Mouse (Mus musculus) heart, embryonic 10.5 days (tissue): Measurements from ENCODE around the gene Zfp169. TPM values are rescaled to one million over a fixed set of nuclear protein-coding genes. Genes with fewer than 3 reads are reported as not detected.

Experiments used
- DNase-seq: peaks from one replicate; pipeline ENCODE4 v3.0.0-alpha.2; 2017; ENCODE audit warnings: low spot score
- H3K27ac ChIP-seq: fragments of 300-500 bp; sonication (generic); 2 replicates; pipeline ENCODE4 v1.5.1; 2016; ENCODE audit warnings: mild to moderate bottlenecking
- H3K27me3 ChIP-seq: fragments of 300-500 bp; sonication (generic); 2 replicates; pipeline ENCODE4 v1.6.1; 2016; ENCODE audit warnings: mild to moderate bottlenecking; ENCODE audit not compliant: poor library complexity, insufficient read depth, severe bottlenecking
- H3K36me3 ChIP-seq: fragments of 300-500 bp; sonication (generic); 2 replicates; pipeline ENCODE4 v1.6.1; 2016; ENCODE audit warnings: mild to moderate bottlenecking, moderate library complexity
- H3K4me1 ChIP-seq: fragments of 300-500 bp; sonication (generic); 2 replicates; pipeline ENCODE4 v1.6.1; 2016; ENCODE audit warnings: mild to moderate bottlenecking
- H3K4me3 ChIP-seq: fragments of 300-500 bp; sonication (generic); 2 replicates; pipeline ENCODE4 v1.5.1; 2016; ENCODE audit warnings: mild to moderate bottlenecking, moderate library complexity
- H3K9me3 ChIP-seq: fragments of 300-500 bp; sonication (generic); 2 replicates; pipeline ENCODE4 v1.6.1; 2016; ENCODE audit warnings: mild to moderate bottlenecking, moderate library complexity
- WGBS: fragments of 180-500 bp; shearing (Covaris S2); methylation state at CpG from one replicate; pipeline ENCODE4 v1.1.7; 2016; 5-methylcytosine and 5-hydroxymethylcytosine counted together
- polyA plus RNA-seq: library from polyadenylated mRNA; unstranded; fragments of >200 nt; fragmentation: Nextera tagmentation; extraction: Ambion mirVana; gene quantifications from 2 replicates; pipeline ENCODE4 v1.2.1, GENCODE M21; 2016

The Zfp169 gene
- polyA plus RNA-seq = 2.7 and 3.6 TPM in 2 replicates

DNA sequence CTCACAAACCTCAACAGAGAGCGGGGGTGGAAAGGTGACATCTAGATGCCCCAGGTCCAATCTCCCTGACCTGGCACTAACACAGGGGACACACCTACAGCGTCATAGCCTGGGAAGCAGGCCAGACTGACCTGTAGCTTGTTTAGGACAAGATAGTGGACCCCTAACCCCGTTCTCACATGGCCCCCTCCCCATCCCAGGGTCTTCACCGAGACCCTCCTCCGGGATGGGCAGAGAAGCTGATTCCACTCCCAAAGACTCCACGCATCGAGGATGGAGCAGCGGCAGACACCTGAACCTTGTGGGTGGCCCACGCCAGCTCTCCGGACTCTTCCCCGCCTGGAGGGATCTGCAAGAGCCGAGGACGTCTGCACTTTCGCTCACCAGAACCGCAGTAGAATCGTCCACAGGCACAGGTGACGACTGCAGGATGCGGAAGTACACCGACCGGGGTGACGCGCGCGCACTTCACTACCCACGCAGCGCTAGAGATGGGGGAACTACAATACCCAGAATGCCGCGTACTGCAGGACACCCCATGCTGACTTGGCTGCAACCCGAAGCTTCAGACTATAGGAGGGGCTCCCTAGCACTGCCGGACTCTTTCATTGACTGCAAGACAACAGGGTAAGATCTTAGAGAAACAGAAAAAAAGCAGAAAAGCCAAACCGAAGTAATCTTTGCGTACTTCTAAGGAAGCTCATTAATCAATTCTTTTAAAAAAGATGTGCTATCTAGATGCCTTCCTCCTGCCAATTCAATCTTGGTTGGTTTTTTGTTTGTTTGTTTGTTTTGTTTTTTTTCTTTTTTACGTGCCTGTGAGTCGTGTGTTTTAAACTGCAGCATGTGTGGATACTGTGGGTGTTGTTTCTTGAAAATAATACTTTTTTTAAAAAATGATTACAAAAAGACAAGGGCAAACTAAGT, at the start of gene Zfp169, which contains the start of gene A830005F24Rik:
Gene Zfp169 (minus strand): TSS at position 449 of the 927 bp plus-strand sequence.
Gene A830005F24Rik (plus strand): TSS at position 568 of the 927 bp plus-strand sequence.
- 3% methylated on average over 34 of the region's 34 CpGs for WGBS
- peak within 1 kb of the TSS; percentile 91 for H3K27ac ChIP-seq
- H3K27me3 ChIP-seq = no peaks in the 10 kb centered on the region
- H3K4me1 ChIP-seq = peaks cover 7% of the 10 kb centered on the region
- peak; percentile 96 for DNase-seq
- H3K9me3 ChIP-seq = no peaks in the 10 kb centered on the region; the same call in 1 of the 2 replicates
- no peaks in the 10 kb centered on the region for H3K36me3 ChIP-seq
- peak within 1 kb of the TSS; percentile 92 for H3K4me3 ChIP-seq

DNA sequence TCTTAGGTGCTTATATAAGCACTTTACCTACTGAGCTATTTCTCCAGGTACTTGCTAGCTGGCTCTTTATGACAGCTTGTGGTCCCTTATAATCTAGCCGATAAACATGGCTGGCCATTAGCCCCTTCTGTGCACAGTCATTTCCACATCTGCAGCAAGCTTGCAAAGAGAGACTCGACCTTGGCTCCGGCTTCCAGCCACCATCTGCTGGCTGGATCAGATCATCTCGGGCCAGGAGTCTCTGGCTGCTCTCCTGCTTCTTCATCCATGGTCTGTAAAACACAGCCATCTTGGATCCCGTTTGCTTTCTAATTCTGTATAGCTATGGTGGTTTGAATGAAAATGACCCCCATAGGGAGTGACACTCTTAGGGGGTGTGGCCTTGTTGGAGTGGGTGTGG, 49.1 kb upstream of the Zfp169 start:
- Histone ChIP-seq H3K9me3 (no peaks in the 10 kb centered on the region), H3K27ac (no peak overlapping the region), H3K27me3 (no peaks in the 10 kb centered on the region), H3K4me1 (peaks cover 10% of the 10 kb centered on the region), H3K4me3 (no peak overlapping the region), H3K36me3 (no peaks in the 10 kb centered on the region)
- WGBS = 82% methylated on average over 5 of the region's 5 CpGs
- DNase-seq = no peak

DNA sequence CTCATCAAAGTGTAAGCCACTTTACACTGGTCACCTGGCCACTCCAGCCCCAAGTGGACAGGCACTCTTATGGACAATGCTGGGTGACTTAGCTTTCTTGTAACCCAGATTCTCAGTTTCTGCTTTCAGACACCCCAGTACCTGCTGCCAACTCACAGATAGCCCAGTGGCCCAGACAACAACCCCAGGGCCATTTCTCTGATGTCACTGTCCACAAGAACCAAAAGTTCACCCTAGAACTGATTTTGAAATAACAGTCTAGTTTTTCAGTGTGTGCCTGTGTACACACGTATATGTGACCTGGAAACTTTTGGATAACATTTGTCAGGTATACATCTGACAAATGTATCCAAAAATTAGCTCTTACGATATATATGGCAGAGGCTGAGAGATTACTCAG, 48.2 kb upstream of the Zfp169 start:
- 78% methylated on average over 2 of the region's 2 CpGs for WGBS
- Histone ChIP-seq H3K36me3 (no peaks in the 10 kb centered on the region), H3K4me3 (no peak overlapping the region), H3K27ac (no peak overlapping the region), H3K27me3 (no peaks in the 10 kb centered on the region), H3K4me1 (peaks cover 10% of the 10 kb centered on the region), H3K9me3 (no peaks in the 10 kb centered on the region)
- no peak for DNase-seq

DNA sequence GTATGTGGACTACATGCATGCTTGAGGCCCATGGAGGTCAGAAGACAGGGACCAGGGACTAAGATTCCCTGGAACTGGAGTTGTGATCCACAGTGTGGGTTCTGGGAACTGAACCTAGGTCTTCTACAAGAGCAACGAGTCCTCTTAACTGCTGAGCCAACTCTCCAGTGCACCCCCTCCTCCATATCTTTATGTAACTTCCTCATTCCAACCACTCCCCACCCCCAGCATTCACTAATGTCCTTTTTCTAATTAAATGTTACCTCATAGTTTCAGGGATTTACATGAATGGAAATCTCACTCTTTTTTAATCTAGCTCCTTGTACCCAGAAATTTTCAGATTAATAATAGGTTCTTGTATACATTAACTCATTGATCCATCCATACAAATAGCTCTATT, 42.7 kb upstream of the Zfp169 start:
- 70% methylated on average over 1 of the region's 1 CpGs for WGBS
- Histone ChIP-seq H3K4me3 (no peak overlapping the region), H3K27me3 (no peaks in the 10 kb centered on the region)

DNA sequence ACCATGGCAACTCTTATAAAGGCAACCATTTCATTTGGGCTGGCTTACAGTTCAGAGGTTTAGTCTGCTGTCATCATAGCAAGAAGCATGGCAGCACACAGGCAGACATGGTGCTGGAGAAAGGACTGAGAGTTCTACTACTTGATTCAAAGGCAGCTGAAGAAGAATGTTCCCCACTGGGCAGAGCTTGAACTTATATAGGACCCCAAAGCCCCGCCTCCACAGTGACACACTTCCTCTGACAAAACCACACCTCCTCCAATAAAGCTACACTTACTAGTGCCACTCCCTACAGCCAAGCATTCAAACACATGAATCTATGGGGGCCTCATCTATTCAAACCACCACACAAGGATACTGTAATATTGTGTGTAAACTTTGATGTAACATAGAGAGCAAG, 41.3 kb upstream of the Zfp169 start:
- Histone ChIP-seq H3K27ac (no peak overlapping the region), H3K4me1 (peaks cover 17% of the 10 kb centered on the region), H3K27me3 (no peaks in the 10 kb centered on the region), H3K9me3 (no peaks in the 10 kb centered on the region), H3K36me3 (no peaks in the 10 kb centered on the region), H3K4me3 (no peak overlapping the region)
- no peak for DNase-seq
- WGBS = 85% methylated on average over 1 of the region's 1 CpGs

More for the DNA sequence above, 42.7 kb upstream of the Zfp169 start:
- Histone ChIP-seq H3K9me3 (no peaks in the 10 kb centered on the region), H3K27ac (no peak overlapping the region), H3K4me1 (peaks cover 15% of the 10 kb centered on the region), H3K36me3 (no peaks in the 10 kb centered on the region)
- no peak for DNase-seq

DNA sequence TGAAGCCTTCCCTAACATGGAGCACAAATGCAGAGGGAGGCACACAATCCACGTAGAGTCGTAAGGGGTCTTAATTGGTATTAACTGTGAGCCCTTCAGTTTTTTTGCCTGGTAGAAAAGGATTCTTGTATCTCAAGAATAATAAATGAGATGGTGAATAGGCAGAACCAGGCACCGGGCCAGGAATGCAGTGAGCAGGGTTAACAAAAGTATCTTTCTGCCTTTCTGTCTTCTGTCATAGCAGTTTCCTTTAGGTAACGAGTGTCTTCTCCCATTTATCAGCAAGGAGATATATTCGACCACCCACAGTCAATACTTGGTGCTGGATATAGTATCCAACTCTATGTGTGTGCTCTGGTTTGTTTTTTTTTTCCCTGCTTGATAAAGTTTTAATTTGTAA, 40.3 kb upstream of the Zfp169 start:
- no peak overlapping the region for H3K4me3 ChIP-seq
- no peak for DNase-seq
- peaks cover 20% of the 10 kb centered on the region for H3K4me1 ChIP-seq
- H3K27ac ChIP-seq = no peak overlapping the region
- H3K9me3 ChIP-seq = no peaks in the 10 kb centered on the region
- H3K36me3 ChIP-seq = no peaks in the 10 kb centered on the region
- 59% methylated on average over 5 of the region's 5 CpGs for WGBS
- no peaks in the 10 kb centered on the region for H3K27me3 ChIP-seq

DNA sequence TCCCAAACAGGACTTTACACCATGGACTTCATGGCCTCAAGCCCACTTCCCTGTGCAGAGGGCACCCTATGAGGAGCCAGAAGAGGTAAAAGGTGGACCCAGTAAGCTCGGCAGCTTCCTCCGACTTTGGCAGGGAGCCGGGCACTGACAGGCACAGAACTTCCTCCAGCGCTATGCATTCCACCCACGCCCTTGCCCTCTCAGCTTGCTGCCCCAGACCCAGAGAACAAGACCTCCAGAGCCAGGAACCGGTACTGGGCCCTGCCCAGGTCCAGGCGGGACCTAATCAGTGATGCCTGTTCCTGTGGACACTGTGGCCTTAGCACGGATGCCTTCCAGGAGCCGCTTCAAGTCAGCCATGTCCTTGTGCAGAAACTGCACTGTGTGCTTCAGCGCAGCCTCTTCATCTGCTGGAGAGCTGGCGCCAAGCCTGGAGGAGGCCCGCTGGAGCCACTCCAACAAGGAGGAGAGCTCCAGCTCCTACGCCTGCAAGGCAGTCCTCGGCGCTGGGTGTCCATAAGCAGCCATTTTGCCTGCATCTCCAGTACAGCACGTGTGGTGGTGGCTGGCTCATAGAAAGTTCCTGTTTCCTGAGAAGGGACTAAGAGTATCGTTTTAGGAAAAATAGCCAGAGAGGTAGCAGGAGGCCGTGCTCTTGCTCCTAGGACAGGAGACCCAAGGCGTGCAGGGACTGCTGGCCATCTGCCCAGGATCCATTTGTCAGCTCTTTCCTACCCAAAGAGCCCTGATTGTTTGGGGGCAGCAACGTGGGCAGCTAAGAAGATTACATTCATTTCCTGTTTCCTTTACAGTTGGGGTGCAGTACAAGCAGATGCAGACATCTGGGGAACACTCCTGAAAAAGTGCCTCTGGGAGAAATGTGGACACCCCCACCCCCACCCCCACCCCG, 39.2 kb upstream of the Zfp169 start:
- Histone ChIP-seq H3K27me3 (no peaks in the 10 kb centered on the region), H3K4me3 (no peak overlapping the region), H3K36me3 (no peaks in the 10 kb centered on the region), H3K9me3 (no peaks in the 10 kb centered on the region), H3K27ac (peak overlapping the region; percentile 78), H3K4me1 (peaks cover 20% of the 10 kb centered on the region)
- 66% methylated on average over 21 of the region's 21 CpGs for WGBS
- peak; percentile 79 for DNase-seq

DNA sequence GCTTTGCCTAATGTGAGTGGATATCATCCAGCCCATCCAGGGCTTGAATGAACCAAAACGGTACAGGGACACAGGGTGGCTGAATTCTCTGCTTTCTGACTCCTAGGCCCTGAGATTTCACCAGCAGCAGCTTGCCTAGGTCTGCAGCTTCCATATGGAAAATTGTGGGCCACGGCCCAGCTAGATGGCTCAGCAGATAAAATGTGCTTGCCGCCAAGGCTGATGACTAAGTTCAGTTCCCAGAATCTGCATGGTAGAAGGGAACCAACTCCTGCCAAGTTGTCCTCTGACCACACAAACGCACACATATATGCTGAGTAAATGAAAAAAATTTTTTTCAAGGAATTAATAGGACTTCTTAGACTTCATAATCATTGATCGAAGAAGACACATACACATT, 35.0 kb upstream of the Zfp169 start:
- H3K27me3 ChIP-seq = no peaks in the 10 kb centered on the region
- H3K4me1 ChIP-seq = peaks cover 36% of the 10 kb centered on the region
- no peaks in the 10 kb centered on the region for H3K36me3 ChIP-seq
- no peak overlapping the region for H3K27ac ChIP-seq
- 87% methylated on average over 5 of the region's 5 CpGs for WGBS
- H3K9me3 ChIP-seq = no peaks in the 10 kb centered on the region
- DNase-seq = no peak
- no peak overlapping the region for H3K4me3 ChIP-seq

DNA sequence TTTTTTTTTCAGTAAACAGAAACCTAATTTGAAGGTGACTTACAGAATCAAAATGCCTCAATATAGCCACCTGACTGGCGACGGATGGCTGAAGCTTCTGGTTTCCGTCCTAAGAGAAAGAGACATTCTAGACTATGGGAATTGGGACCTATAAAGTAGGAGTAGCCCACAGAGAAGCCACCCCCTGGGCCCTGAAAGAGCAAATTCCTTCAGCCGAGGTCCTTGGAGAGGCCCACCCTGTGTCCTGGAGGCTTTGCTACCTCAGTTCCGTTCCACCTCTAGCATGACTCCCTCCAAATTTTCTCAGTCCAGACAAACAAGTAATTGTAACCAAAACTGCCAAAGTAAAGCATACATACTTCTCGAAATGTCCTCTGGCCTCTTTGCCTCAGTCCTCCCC, 34.4 kb upstream of the Zfp169 start:
- no peak for DNase-seq
- Histone ChIP-seq H3K36me3 (no peaks in the 10 kb centered on the region), H3K27me3 (no peaks in the 10 kb centered on the region), H3K9me3 (no peaks in the 10 kb centered on the region), H3K4me3 (no peak overlapping the region), H3K4me1 (peaks cover 32% of the 10 kb centered on the region), H3K27ac (no peak overlapping the region)
- 95% methylated on average over 6 of the region's 6 CpGs for WGBS

DNA sequence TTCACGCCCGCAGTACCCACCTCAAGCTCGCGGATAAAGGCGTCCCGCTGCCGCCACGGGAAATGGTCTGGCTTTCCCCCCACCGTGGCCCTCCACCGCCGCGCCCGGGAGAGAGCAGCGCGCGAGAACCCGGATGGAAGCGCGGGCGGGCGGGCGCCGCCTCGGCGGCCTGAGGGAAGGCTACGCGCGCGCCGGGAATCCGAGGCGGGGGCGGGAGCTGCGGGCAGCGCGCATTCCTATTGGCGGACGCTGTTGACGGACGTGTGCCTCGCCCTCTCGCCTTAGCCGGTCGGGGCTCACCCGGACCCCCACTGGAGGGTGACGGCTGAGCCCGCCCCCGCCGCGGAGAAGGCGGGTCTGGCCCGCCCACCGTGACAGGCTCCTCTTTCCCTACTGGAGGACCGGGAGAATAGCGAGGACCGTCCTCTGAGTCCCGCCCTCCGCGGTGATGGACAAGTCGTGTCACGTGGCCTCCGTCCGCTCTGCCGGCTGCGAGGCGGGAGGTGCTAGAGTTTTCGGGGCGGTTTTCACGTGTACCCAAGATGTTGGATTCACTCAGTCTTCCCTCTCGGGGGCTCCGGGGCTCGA, 33.2 kb upstream of the Zfp169 start:
- H3K4me1 ChIP-seq = peaks cover 23% of the 10 kb centered on the region
- peak; percentile 100 for DNase-seq
- no peaks in the 10 kb centered on the region for H3K27me3 ChIP-seq
- under 1% methylated on average over 72 of the region's 72 CpGs for WGBS
- peak overlapping the region; percentile 92 for H3K4me3 ChIP-seq
- H3K27ac ChIP-seq = peak overlapping the region; percentile 100
- H3K36me3 ChIP-seq = no peaks in the 10 kb centered on the region
- no peaks in the 10 kb centered on the region for H3K9me3 ChIP-seq

DNA sequence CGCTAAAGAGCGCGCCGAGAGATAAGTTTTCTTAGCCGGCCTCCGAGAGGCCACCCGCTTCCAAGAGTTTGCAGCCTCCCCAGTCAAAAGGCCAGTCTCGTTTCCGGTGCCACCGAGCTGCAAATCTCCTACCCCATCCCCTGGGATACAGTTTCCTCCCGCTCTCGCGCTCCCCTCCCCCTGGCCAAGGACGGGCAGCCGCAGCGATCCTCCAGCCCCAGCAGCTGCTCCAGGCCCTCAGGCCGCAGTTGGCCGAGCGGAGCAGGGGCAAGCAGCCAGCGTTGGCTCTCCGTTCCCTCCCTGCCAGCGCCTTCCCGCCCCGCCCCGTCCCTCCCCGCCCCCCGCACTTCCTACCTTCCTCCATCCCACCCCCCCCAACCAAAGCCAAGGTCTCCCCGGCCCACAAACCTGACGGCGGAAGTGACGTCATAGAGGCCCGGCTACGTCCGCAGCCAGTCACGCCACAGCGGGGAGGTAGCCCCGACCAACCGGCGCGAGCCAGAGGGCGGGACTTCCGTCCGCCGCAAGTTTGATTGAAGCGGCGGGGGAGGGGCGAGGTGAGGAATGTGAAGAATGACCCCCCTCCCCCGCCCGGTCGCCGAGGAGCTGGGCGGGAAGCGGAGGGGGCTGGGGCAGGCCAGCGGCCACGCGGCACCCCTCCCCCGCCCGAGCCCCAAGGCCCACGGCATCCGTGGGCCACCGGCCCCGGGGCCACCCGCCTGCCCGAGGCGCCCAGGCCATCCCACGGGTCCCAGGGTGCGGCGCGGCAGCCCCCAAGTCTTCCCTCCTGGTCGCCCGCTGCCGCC, 32.4 kb upstream of the Zfp169 start:
- Histone ChIP-seq H3K4me3 (peak overlapping the region; percentile 92), H3K27me3 (no peaks in the 10 kb centered on the region), H3K36me3 (no peaks in the 10 kb centered on the region), H3K9me3 (no peaks in the 10 kb centered on the region), H3K27ac (peak overlapping the region; percentile 100), H3K4me1 (peaks cover 29% of the 10 kb centered on the region)
- peak; percentile 99 for DNase-seq
- 1% methylated on average over 53 of the region's 72 CpGs for WGBS

DNA sequence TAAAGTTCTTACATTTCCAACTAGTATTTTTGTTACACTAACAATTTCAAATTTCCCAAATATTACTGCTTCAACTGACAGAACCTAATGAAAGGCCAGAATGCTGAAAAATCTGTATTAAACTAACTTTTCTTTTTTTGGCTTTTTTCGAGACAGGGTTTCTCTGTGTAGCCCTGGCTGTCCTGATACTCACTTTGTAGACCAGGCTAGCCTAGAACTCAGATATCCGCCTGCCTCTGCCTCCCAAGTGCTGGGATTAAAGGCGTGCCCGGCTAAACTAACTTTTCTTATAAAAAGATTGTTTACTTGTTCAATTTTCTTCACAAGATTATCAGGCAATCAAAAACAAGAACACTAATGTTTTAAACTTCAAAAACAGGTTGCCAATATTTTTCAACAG, 31.6 kb upstream of the Zfp169 start:
- Histone ChIP-seq H3K4me3 (peak overlapping the region; percentile 92), H3K36me3 (no peaks in the 10 kb centered on the region), H3K9me3 (no peaks in the 10 kb centered on the region), H3K4me1 (peaks cover 28% of the 10 kb centered on the region), H3K27me3 (no peaks in the 10 kb centered on the region), H3K27ac (peak overlapping the region; percentile 100)
- WGBS = 37% methylated on average over 4 of the region's 4 CpGs
- no peak for DNase-seq
